Mouse (Mus musculus): ENCODE results near the gene Sbp.
"Not testable (repeated sequence)": the region's sequence is repeated elsewhere in the genome, so short reads cannot be mapped to it uniquely, and the experiment has no call there.

Gene Sbp

GRCm38 (mm10) chr17:23941372-23941771 lies at the start of gene Sbp:
TSS of gene Sbp (plus strand) at chr17:23941672.
- no peak for DNase-seq (ENCODE audit: low read depth)

- DNase-seq (ENCODE audit: low read depth): not testable (repeated sequence)
Observed at GRCm38 (mm10) chr17:23917158-23917557, 24.3 kb upstream of the Sbp start, which contains the start of gene Dcpp3. TSS of gene Dcpp3 (plus strand) at chr17:23917458.

- DNase-seq (ENCODE audit: low read depth): peak; percentile 77
Observed at GRCm38 (mm10) chr17:23924531-23925007, 16.9 kb upstream of the Sbp start.

- peak; percentile 53 for DNase-seq (ENCODE audit: low read depth)
Observed at GRCm38 (mm10) chr17:23925090-23925493, 16.4 kb upstream of the Sbp start.

- DNase-seq (ENCODE audit: low read depth): no peak
Observed at GRCm38 (mm10) chr17:23931157-23931556, 10.3 kb upstream of the Sbp start.

GRCm38 (mm10) chr17:23947486-23947885 lies 6.0 kb downstream of the Sbp start:
- not testable (repeated sequence) for DNase-seq (ENCODE audit: low read depth)

- no peak for DNase-seq (ENCODE audit: low read depth)
Observed at GRCm38 (mm10) chr17:23949068-23949467, 7.6 kb downstream of the Sbp start.

- not testable (repeated sequence) for DNase-seq (ENCODE audit: low read depth)
Observed at GRCm38 (mm10) chr17:23950828-23951227, 9.4 kb downstream of the Sbp start.

GRCm38 (mm10) chr17:23955174-23955573 lies 13.7 kb downstream of the Sbp start, which contains the start of gene Sbpl:
TSS of gene Sbpl (minus strand) at chr17:23955274.
- no peak for DNase-seq (ENCODE audit: low read depth)

GRCm38 (mm10) chr17:23960084-23960738 lies 18.7 kb downstream of the Sbp start:
- DNase-seq (ENCODE audit: low read depth): peak; percentile 71

- no peak for DNase-seq (ENCODE audit: low read depth)
Observed at GRCm38 (mm10) chr17:23961573-23962122, 20.2 kb downstream of the Sbp start.

GRCm38 (mm10) chr17:23965805-23966425 lies 24.4 kb downstream of the Sbp start:
- no peak for DNase-seq (ENCODE audit: low read depth)

- no peak for DNase-seq (ENCODE audit: low read depth)
Observed at GRCm38 (mm10) chr17:23966658-23967401, 25.4 kb downstream of the Sbp start.

- DNase-seq (ENCODE audit: low read depth): no peak
Observed at GRCm38 (mm10) chr17:23968780-23969179, 27.3 kb downstream of the Sbp start.

GRCm38 (mm10) chr17:23969231-23969630 lies 27.8 kb downstream of the Sbp start:
- DNase-seq (ENCODE audit: low read depth): peak; percentile 60

- DNase-seq (ENCODE audit: low read depth): no peak
Observed at GRCm38 (mm10) chr17:23971315-23971714, 29.8 kb downstream of the Sbp start.

GRCm38 (mm10) chr17:23976665-23977064 lies 35.2 kb downstream of the Sbp start:
- DNase-seq (ENCODE audit: low read depth): no peak

- DNase-seq (ENCODE audit: low read depth): no peak
Observed at GRCm38 (mm10) chr17:23979471-23979870, 38.0 kb downstream of the Sbp start.

- DNase-seq (ENCODE audit: low read depth): no peak
Observed at GRCm38 (mm10) chr17:23980297-23980909, 38.9 kb downstream of the Sbp start, which contains the start of gene Prss30. TSS of gene Prss30 (minus strand) at chr17:23980566.

GRCm38 (mm10) chr17:23982912-23983311 lies 41.4 kb downstream of the Sbp start:
- DNase-seq (ENCODE audit: low read depth): no peak

GRCm38 (mm10) chr17:23984989-23985388 lies 43.5 kb downstream of the Sbp start:
- DNase-seq (ENCODE audit: low read depth): no peak

- DNase-seq (ENCODE audit: low read depth): no peak
Observed at GRCm38 (mm10) chr17:23989802-23990201, 48.3 kb downstream of the Sbp start.
